Mouse (Mus musculus) myocyte (in vitro differentiated cells): ENCODE measurements around the gene Stard3nl. TPM values are rescaled to one million over a fixed set of nuclear protein-coding genes. Genes with fewer than 3 reads are reported as not detected.

Experiments
- H3K27me3 ChIP-seq: one replicate; pipeline ENCODE4 v1.6.1; 2011; ENCODE audit not compliant: control insufficient read depth, insufficient read depth, insufficient read length
- H3K36me3 ChIP-seq: one replicate; pipeline ENCODE4 v1.6.1; 2011; ENCODE audit not compliant: control insufficient read depth, insufficient read depth
- H3K4me2 ChIP-seq: one replicate; pipeline ENCODE4 v1.6.1; 2011; ENCODE audit warnings: low read depth, control low read depth
- H3K4me3 ChIP-seq: one replicate; pipeline ENCODE4 v1.5.1; 2011; ENCODE audit warnings: mild to moderate bottlenecking, control low read depth, moderate library complexity
- H3K79me2 ChIP-seq: one replicate; pipeline ENCODE4 v1.6.1; 2011; ENCODE audit not compliant: control insufficient read depth, insufficient read depth
- H3ac ChIP-seq: one replicate; pipeline ENCODE4 v1.6.1; 2011; ENCODE audit not compliant: control insufficient read depth, insufficient read length
- CEBPB ChIP-seq: IDR thresholded peaks from 2 replicates; pipeline ENCODE4 v1.6.1; 2011; ENCODE audit warnings: mild to moderate bottlenecking, moderate library complexity; ENCODE audit not compliant: poor library complexity, insufficient read depth, severe bottlenecking
- E2F4 ChIP-seq: IDR thresholded peaks from one replicate; pipeline ENCODE4 v1.6.1; 2011; ENCODE audit warnings: mild to moderate bottlenecking, control low read depth, moderate library complexity; ENCODE audit not compliant: insufficient read depth
- MAX ChIP-seq: IDR thresholded peaks from one replicate; pipeline ENCODE4 v1.6.1; 2011; ENCODE audit warnings: low read depth, mild to moderate bottlenecking, control low read depth
- MYOD1 ChIP-seq, 3 experiments: IDR thresholded peaks; one replicate each; pipeline ENCODE4 v1.6.1; 2011; ENCODE audit warnings: control low read depth in 2 of 3, low read depth in 2 of 3, mild to moderate bottlenecking in 2 of 3, moderate library complexity in 1 of 3; ENCODE audit not compliant: insufficient read length in 2 of 3, control insufficient read depth in 1 of 3
- MYOG ChIP-seq, 3 experiments: IDR thresholded peaks; one replicate each; pipeline ENCODE4 v1.6.1; 2011; ENCODE audit warnings: control low read depth in 2 of 3, low read depth in 2 of 3, mild to moderate bottlenecking in 2 of 3; ENCODE audit not compliant: insufficient read length in 2 of 3, control insufficient read depth in 1 of 3, insufficient read depth in 1 of 3
- POLR2A ChIP-seq: IDR thresholded peaks from one replicate; pipeline ENCODE4 v1.6.1; 2011; ENCODE audit warnings: low read depth, mild to moderate bottlenecking, control low read depth, moderate library complexity; ENCODE audit not compliant: insufficient read length
- POLR2AphosphoS2 ChIP-seq: IDR thresholded peaks from one replicate; pipeline ENCODE4 v1.6.1; 2011; ENCODE audit warnings: low read depth, control low read depth; ENCODE audit not compliant: insufficient read length
- REST ChIP-seq: IDR thresholded peaks from one replicate; pipeline ENCODE4 v1.6.1; 2011; ENCODE audit warnings: mild to moderate bottlenecking, control low read depth, moderate library complexity; ENCODE audit not compliant: insufficient read depth, insufficient read length
- SRF ChIP-seq: IDR thresholded peaks from one replicate; pipeline ENCODE4 v1.6.1; 2011; ENCODE audit warnings: low read depth; ENCODE audit not compliant: control insufficient read depth, insufficient read length
- TCF12 ChIP-seq: IDR thresholded peaks from one replicate; pipeline ENCODE4 v1.6.1; 2011; ENCODE audit warnings: mild to moderate bottlenecking, control low read depth; ENCODE audit not compliant: poor library complexity, insufficient read depth, severe bottlenecking
- TCF3 ChIP-seq: IDR thresholded peaks from one replicate; pipeline ENCODE4 v1.6.1; 2011; ENCODE audit warnings: low read depth, control low read depth; ENCODE audit not compliant: insufficient read length
- USF1 ChIP-seq: IDR thresholded peaks from one replicate; pipeline ENCODE4 v1.6.1; 2011; ENCODE audit warnings: low read depth, mild to moderate bottlenecking, control low read depth, moderate library complexity
- polyA plus RNA-seq: library from polyadenylated mRNA; unstranded; fragments of >200 nt; fragmentation: generic; extraction: Trizol; gene quantifications from one replicate; pipeline ENCODE4 v1.2.1, GENCODE M21; 2012; ENCODE audit warnings: missing spikeins

Stard3nl gene
- polyA plus RNA-seq, 1 experiment, result 25.7 TPM

DNA sequence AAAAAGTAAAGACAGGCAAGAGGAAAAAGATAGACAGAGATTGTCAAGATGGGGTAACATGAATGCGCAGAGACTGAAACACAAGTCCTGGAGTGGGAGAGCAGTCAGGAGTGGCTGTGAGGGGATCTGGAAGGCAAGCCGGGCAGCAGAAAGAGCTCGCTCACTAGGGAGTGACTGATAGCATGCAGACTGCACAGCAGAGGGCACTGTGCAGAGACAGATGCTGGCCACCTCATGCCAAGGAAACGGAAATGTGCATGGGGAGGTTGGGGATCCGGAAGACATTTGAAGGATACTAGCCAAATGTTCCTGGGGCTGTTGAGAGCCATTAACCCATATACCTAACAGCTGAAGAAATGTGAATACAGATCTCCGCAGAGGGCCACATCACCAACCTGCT is 33.2 kb downstream of the Stard3nl start:
- Histone ChIP-seq H3ac (no peak overlapping the region), H3K4me3 (no peak overlapping the region), H3K36me3 (peaks cover 21% of the 10 kb centered on the region), H3K27me3 (no peaks in the 10 kb centered on the region), H3K4me2 (no peak overlapping the region), H3K79me2 (no peaks in the 10 kb centered on the region)
- TF ChIP-seq POLR2AphosphoS2 (no peak), USF1 (no peak), REST (no peak)

- TF ChIP-seq POLR2AphosphoS2, result no peak
- no peak for TF ChIP-seq MYOG (IDR thresholded peaks at IDR 0.05; ENCODE audit: control insufficient read depth in 1 of 3, insufficient read depth in 1 of 3, insufficient read length in 2 of 3, low read depth in 2 of 3)
- TF ChIP-seq POLR2A, result no peak
- no peak for TF ChIP-seq REST
- TF ChIP-seq E2F4, result no peak
- no peak for TF ChIP-seq TCF12
- TF ChIP-seq SRF, result no peak
- TF ChIP-seq MYOD1 (IDR thresholded peaks at IDR 0.05; ENCODE audit: control insufficient read depth in 1 of 3, insufficient read length in 2 of 3, low read depth in 2 of 3), result no peak
- TF ChIP-seq MAX, result no peak
- no peak for TF ChIP-seq TCF3
- TF ChIP-seq USF1, result no peak
- no peak for TF ChIP-seq CEBPB
- Histone ChIP-seq H3K27me3 (no peaks in the 10 kb centered on the region), H3K4me2 (no peak overlapping the region), H3ac (no peak overlapping the region), H3K4me3 (no peak overlapping the region), H3K79me2 (no peaks in the 10 kb centered on the region), H3K36me3 (peaks cover 19% of the 10 kb centered on the region)
Observed at GRCm38 (mm10) chr13:19358027-19358426, 37.6 kb downstream of the Stard3nl start.

DNA sequence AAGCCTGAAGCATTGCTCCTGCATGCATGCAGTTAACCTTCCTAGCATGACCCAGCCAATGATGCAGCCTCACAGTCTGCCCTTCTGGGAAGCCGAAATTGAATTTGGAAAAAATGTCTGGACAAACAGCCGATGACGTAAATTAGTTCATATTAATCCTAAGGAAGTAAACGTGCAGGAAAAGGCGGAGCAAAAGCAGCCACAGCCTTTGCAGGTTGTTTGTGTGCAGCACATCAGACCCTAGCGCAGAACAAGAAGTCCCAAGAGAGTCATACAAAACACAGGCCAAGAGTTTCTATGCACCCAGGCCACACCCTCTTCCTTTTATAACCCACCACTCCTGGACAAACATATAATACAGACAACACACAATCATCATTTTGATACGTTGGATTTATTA is 38.3 kb downstream of the Stard3nl start:
- no peak for TF ChIP-seq USF1
- TF ChIP-seq REST, result no peak
- no peak for TF ChIP-seq E2F4
- TF ChIP-seq MYOD1 (IDR thresholded peaks at IDR 0.05; ENCODE audit: control insufficient read depth in 1 of 3, insufficient read length in 2 of 3, low read depth in 2 of 3), result no peak
- TF ChIP-seq POLR2A, result no peak
- TF ChIP-seq MYOG (IDR thresholded peaks at IDR 0.05; ENCODE audit: control insufficient read depth in 1 of 3, insufficient read depth in 1 of 3, insufficient read length in 2 of 3, low read depth in 2 of 3), result no peak
- TF ChIP-seq SRF, result no peak
- TF ChIP-seq TCF12, result no peak
- Histone ChIP-seq H3K4me3 (no peak overlapping the region), H3K36me3 (peaks cover 19% of the 10 kb centered on the region), H3ac (no peak overlapping the region), H3K27me3 (no peaks in the 10 kb centered on the region), H3K79me2 (no peaks in the 10 kb centered on the region), H3K4me2 (no peak overlapping the region)

DNA sequence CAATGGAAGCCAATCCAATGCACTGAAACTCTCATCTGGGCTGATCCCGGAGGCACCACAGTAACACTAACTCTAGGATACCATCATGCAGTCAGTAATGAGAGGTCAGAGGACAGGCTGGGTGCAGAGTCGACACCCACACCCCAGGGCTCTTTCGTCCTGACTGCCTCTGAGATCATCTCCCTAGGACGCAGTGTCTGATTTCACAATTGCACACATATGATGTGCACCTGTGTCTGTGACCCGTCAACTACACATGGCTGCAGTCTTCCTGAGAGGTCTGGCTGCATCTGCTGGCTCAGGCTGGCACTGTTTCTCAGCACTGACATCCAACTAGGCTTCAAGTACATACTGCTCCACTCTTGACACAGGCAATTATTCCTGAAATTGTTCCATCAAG is 38.9 kb downstream of the Stard3nl start:
- Histone ChIP-seq H3ac (no peak overlapping the region), H3K79me2 (no peaks in the 10 kb centered on the region), H3K4me3 (no peak overlapping the region), H3K27me3 (no peaks in the 10 kb centered on the region), H3K4me2 (no peak overlapping the region), H3K36me3 (peaks cover 19% of the 10 kb centered on the region)
- TF ChIP-seq TCF12, result no peak

DNA sequence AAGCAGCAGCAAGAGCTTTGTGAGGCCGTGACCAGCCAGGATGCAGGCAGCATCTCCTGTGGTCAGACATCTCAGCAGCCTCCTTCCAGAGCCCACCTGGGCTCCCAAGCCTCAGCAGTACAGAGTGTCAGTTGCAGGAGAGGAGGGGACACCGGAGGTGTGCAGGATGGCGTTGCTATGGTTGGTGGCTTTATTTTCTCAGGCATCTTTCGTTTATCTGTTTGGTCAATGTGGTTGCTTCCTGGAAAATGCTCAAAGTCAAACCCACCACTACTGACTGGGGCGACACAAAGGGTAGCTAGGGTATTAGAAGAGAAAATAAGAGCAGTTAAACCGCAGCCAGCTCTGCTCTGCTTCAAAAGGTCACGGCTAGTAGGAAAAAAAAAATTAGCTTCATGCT is 39.5 kb downstream of the Stard3nl start:
- no peak for TF ChIP-seq CEBPB
- no peak for TF ChIP-seq POLR2AphosphoS2
- TF ChIP-seq TCF12, result no peak
- no peak for TF ChIP-seq TCF3
- TF ChIP-seq SRF, result no peak
- no peak for TF ChIP-seq REST
- TF ChIP-seq POLR2A, result no peak
- TF ChIP-seq USF1, result no peak
- no peak for TF ChIP-seq MYOG (IDR thresholded peaks at IDR 0.05; ENCODE audit: control insufficient read depth in 1 of 3, insufficient read depth in 1 of 3, insufficient read length in 2 of 3, low read depth in 2 of 3)
- TF ChIP-seq MYOD1 (IDR thresholded peaks at IDR 0.05; ENCODE audit: control insufficient read depth in 1 of 3, insufficient read length in 2 of 3, low read depth in 2 of 3), result no peak
- TF ChIP-seq MAX, result no peak
- TF ChIP-seq E2F4, result no peak
- H3K4me2 ChIP-seq, result no peak overlapping the region
- no peak overlapping the region for H3K4me3 ChIP-seq
- H3K27me3 ChIP-seq, result no peaks in the 10 kb centered on the region
- H3K36me3 ChIP-seq, result peaks cover 19% of the 10 kb centered on the region
- no peaks in the 10 kb centered on the region for H3K79me2 ChIP-seq
- no peak overlapping the region for H3ac ChIP-seq
